Mouse (Mus musculus) liver, postnatal 0 days (tissue): Measurements from ENCODE around the gene Arl4a. TPM values are rescaled to one million over a fixed set of nuclear protein-coding genes. Genes with fewer than 3 reads are reported as not detected.

Experiments used
- ATAC-seq: fragments of 200-750 bp; cut with Nextera tagmentation; 2 replicates; pipeline ENCODE4 v1.8.0; 2017; ENCODE audit warnings: mild to moderate bottlenecking, moderate library complexity
- DNase-seq: peaks from one replicate; pipeline ENCODE4 v3.0.0-alpha.2; 2016
- H3K27ac ChIP-seq: fragments of 300-500 bp; sonication (generic); 2 replicates; pipeline ENCODE4 v1.5.1; 2014; ENCODE audit warnings: antibody characterized with exemption, moderate library complexity, mild to moderate bottlenecking, low read depth
- H3K27me3 ChIP-seq: fragments of 300-500 bp; sonication (generic); 2 replicates; pipeline ENCODE4 v1.6.1; 2014; ENCODE audit warnings: low read length, control low read depth, mixed read lengths; ENCODE audit not compliant: insufficient read depth
- H3K36me3 ChIP-seq: fragments of 300-500 bp; sonication (generic); replicated peaks from 2 replicates; pipeline ENCODE4 v1.6.1; 2014; ENCODE audit warnings: mild to moderate bottlenecking, control low read depth, low read length, moderate library complexity, mixed read lengths; ENCODE audit not compliant: insufficient read depth
- H3K4me1 ChIP-seq: fragments of 300-500 bp; sonication (generic); 2 replicates; pipeline ENCODE4 v1.6.1; 2014; ENCODE audit warnings: antibody characterized with exemption, mild to moderate bottlenecking, control low read depth; ENCODE audit not compliant: insufficient read depth
- H3K4me2 ChIP-seq: fragments of 300-500 bp; sonication (generic); 2 replicates; pipeline ENCODE4 v1.6.1; 2014; ENCODE audit warnings: low read depth, mild to moderate bottlenecking, low read length, moderate library complexity, mixed read lengths
- H3K4me3 ChIP-seq: fragments of 300-500 bp; sonication (generic); 2 replicates; pipeline ENCODE4 v1.5.1; 2014; ENCODE audit warnings: low read depth, low read length
- H3K9ac ChIP-seq: fragments of 300-500 bp; sonication (generic); replicated peaks from 2 replicates; pipeline ENCODE4 v1.6.1; 2014; ENCODE audit warnings: mild to moderate bottlenecking, moderate library complexity
- H3K9me3 ChIP-seq: fragments of 300-500 bp; sonication (generic); 2 replicates; pipeline ENCODE4 v1.6.1; 2016; ENCODE audit warnings: mild to moderate bottlenecking, control low read depth, low read length, mixed read lengths
- CTCF ChIP-seq: sonication (generic); IDR thresholded peaks from 2 replicates; pipeline ENCODE4 v1.5.1; 2016; ENCODE audit warnings: antibody characterized with exemption, low read depth
- EP300 ChIP-seq: IDR thresholded peaks from 2 replicates; pipeline ENCODE4 v1.6.1; 2016; ENCODE audit warnings: antibody characterized with exemption, low read depth, mild to moderate bottlenecking
- WGBS: fragments of 180-500 bp; shearing (Covaris S2); extraction: QIAGEN DNeasy Blood & Tissue Kit; methylation state at CpG from one replicate; pipeline ENCODE4 v1.1.7; 2014; ENCODE audit not compliant: insufficient replicate concordance; 5-methylcytosine and 5-hydroxymethylcytosine counted together
- polyA plus RNA-seq: library from polyadenylated mRNA; unstranded; fragments of >200 nt; fragmentation: Nextera tagmentation; extraction: Ambion mirVana; gene quantifications from 2 replicates; pipeline ENCODE4 v1.2.1, GENCODE M21; 2015

Arl4a gene
- polyA plus RNA-seq, 1 experiment from 2014 or later, result 59.9 TPM

DNA sequence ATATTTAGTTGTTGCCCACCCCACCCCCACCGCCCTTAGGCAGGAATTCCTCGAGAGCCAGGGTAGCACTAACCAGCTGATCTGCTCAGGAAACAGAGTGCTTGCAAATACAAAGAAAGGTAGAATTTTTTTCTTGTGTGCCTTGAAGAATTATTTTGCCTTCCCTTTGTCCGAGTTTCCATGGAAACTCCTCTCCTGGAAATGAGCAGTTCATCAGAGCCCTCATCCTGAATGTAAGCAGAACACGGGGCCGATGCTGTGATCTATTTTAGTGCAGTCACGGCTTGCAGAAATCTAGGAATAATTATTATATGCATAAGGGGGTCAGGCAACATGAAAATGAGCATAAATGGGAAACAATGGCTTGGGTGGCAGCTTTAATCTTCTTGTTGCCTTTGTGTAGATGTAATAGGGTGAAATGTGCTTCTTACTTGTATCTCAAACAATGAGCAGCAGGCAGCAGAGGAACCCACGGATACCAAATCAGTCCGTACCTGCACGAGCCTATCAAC lies 61.9 kb downstream of the Arl4a start:
- H3K4me1 ChIP-seq, result no peaks in the 10 kb centered on the region
- 67% methylated on average over 9 of the region's 9 CpGs for WGBS
- TF ChIP-seq CTCF, result no peak
- TF ChIP-seq EP300, result no peak
- no peak overlapping the region for H3K27ac ChIP-seq
- no peak overlapping the region for H3K4me2 ChIP-seq
- no peak for ATAC-seq
- DNase-seq, result no peak
- no peaks in the 10 kb centered on the region for H3K36me3 ChIP-seq
- no peaks in the 10 kb centered on the region for H3K27me3 ChIP-seq
- no peaks in the 10 kb centered on the region for H3K9me3 ChIP-seq
- H3K9ac ChIP-seq, result no peak overlapping the region
- H3K4me3 ChIP-seq, result no peak overlapping the region

DNA sequence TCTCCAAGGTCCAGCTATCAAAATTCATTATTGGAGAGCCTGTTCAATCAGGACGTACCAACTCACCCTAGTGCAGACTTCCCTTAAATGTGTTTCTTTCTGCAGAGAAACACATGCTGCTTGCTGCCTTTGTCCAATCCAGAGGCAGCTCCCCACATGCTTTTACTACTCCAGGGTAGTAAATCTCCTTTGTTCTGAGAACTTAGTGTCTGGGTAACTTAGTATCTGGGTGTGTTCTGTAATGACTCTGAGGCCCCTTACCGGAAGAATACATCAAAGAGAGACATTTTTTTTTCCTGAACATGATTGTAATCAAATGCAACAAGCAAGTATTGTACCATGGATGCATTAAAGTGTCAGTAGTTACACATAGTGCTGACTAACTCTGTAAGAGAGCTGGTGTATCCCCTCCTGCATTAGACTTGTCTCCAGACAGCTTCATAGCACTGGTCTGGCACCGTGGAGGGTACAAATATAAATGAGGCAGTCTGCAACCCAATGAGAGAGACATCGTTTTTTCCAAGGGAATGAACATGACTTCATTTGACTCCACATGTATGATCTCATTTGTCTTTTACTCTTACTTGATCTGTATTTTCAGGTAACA lies 62.7 kb downstream of the Arl4a start:
- no peak overlapping the region for H3K27ac ChIP-seq
- H3K4me2 ChIP-seq, result no peak overlapping the region
- DNase-seq (no peak), ATAC-seq (no peak)
- H3K27me3 ChIP-seq, result no peaks in the 10 kb centered on the region
- no peak overlapping the region for H3K9ac ChIP-seq
- H3K4me3 ChIP-seq, result no peak overlapping the region
- H3K4me1 ChIP-seq, result no peaks in the 10 kb centered on the region
- no peak for TF ChIP-seq CTCF
- TF ChIP-seq EP300, result no peak
- H3K9me3 ChIP-seq, result no peaks in the 10 kb centered on the region
- WGBS, result 63% methylated on average over 4 of the region's 4 CpGs
- H3K36me3 ChIP-seq, result no peaks in the 10 kb centered on the region

DNA sequence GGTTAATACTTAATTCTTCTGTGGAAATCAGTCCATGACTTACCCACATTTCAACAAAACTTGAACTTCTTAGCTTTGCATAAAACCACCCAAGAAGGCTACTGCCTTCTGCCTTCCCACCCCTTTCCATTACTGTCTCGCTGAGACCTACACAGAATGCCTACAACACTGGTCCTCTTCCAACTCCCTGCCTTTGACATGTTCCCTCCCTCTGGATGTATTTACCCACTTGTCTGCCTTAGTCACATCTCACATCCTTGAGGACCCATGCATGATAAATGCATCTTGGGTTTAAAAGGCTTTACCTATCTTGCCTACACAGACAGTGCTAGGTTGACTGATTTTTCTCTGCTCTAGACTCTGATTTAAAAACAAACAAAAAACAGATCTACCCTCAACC lies 63.6 kb downstream of the Arl4a start:
- no peak overlapping the region for H3K4me2 ChIP-seq
- 84% methylated on average over 1 of the region's 1 CpGs for WGBS
- no peak for ATAC-seq

DNA sequence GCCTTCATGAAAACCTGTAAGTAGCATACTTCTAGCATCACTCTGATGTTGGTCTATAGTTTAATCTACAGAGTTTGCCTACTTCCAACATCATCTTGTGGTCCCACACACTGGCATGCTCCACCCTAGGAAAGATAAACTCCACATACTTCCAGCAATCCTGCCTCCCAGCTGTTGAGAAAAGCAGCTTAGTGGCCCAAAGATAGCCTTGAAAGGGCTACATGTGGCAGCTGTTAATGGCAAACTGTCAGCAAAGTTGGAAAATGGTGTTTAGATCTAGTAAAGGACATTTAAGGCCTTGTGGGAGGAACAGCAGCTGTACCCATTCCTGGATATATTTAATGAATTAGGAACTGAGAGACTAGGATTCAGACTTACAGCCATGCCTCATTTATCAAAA lies 68.3 kb downstream of the Arl4a start:
- Histone ChIP-seq H3K4me2 (no peak overlapping the region), H3K27me3 (no peaks in the 10 kb centered on the region), H3K36me3 (no peaks in the 10 kb centered on the region), H3K9ac (no peak overlapping the region), H3K9me3 (no peaks in the 10 kb centered on the region), H3K27ac (no peak overlapping the region), H3K4me3 (no peak overlapping the region), H3K4me1 (no peaks in the 10 kb centered on the region)
- ATAC-seq (no peak), DNase-seq (no peak)
- TF ChIP-seq EP300 (no peak), CTCF (no peak)

More for the DNA sequence above, 63.6 kb downstream of the Arl4a start:
- H3K4me1 ChIP-seq, result no peaks in the 10 kb centered on the region
- no peaks in the 10 kb centered on the region for H3K36me3 ChIP-seq
- no peak overlapping the region for H3K9ac ChIP-seq
- H3K27me3 ChIP-seq, result no peaks in the 10 kb centered on the region
- DNase-seq, result no peak
- H3K4me3 ChIP-seq, result no peak overlapping the region
- no peak overlapping the region for H3K27ac ChIP-seq
- H3K9me3 ChIP-seq, result no peaks in the 10 kb centered on the region
- TF ChIP-seq CTCF (no peak), EP300 (no peak)

DNA sequence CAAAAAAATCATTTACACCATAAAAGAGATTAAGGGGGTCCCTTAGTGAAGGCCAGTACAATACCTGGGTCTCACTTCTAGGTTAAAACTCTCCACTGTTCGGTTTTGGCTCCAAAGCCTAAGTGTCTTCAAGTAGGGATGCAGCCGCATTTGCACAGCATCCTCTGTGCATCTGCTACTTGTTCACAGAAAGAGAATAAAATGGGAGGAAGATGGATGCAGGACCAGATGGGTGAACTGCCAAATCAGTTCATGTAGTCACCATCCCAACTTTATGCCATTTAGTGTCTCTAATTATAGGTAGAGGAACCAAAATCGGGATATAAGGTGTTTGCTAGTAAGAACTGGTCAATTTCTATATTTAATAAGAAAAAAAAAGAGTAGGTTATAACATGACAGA lies 69.7 kb downstream of the Arl4a start:
- H3K36me3 ChIP-seq, result no peaks in the 10 kb centered on the region
- H3K27ac ChIP-seq, result no peak overlapping the region
- no peak for DNase-seq
- no peaks in the 10 kb centered on the region for H3K4me1 ChIP-seq
- no peaks in the 10 kb centered on the region for H3K9me3 ChIP-seq
- H3K27me3 ChIP-seq, result no peaks in the 10 kb centered on the region
- H3K4me3 ChIP-seq, result no peak overlapping the region
- ATAC-seq, result no peak
- WGBS, result 79% methylated on average over 3 of the region's 3 CpGs
- H3K9ac ChIP-seq, result no peak overlapping the region
- no peak overlapping the region for H3K4me2 ChIP-seq
- TF ChIP-seq CTCF (no peak), EP300 (no peak)

DNA sequence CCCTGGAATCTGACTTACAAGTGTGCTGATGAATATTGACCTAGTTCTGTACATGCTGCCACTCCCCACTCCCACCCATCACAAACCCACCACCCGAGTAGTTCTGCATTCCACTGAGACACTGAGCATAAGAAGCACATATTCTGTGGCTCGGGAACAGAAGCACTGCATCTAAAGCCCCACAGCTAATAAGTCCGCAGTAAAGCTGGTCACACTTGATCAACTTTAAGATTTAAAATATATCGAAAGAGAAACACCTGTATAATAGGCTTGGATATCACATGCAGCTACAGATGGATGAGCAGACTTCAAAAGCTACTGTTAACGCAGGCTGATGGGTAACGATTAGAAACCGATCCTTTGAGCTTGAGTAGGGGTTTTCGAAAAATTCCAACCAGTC lies 78.7 kb downstream of the Arl4a start:
- Histone ChIP-seq H3K27me3 (no peaks in the 10 kb centered on the region), H3K9me3 (no peaks in the 10 kb centered on the region), H3K9ac (no peak overlapping the region), H3K4me3 (no peak overlapping the region), H3K27ac (no peak overlapping the region), H3K4me1 (no peaks in the 10 kb centered on the region), H3K4me2 (no peak overlapping the region), H3K36me3 (no peaks in the 10 kb centered on the region)
- TF ChIP-seq CTCF, result no peak
- no peak for TF ChIP-seq EP300
- ATAC-seq (no peak), DNase-seq (no peak)
- 83% methylated on average over 8 of the region's 8 CpGs for WGBS
